Mouse (Mus musculus): ENCODE measurements at regions not wholly inside any gene's neighbourhood (a gene's known extent, or its start where the extent isn't known, plus 50 kb on each side); places are given as distances from the start of the nearest gene placed in this dataset.

DNA sequence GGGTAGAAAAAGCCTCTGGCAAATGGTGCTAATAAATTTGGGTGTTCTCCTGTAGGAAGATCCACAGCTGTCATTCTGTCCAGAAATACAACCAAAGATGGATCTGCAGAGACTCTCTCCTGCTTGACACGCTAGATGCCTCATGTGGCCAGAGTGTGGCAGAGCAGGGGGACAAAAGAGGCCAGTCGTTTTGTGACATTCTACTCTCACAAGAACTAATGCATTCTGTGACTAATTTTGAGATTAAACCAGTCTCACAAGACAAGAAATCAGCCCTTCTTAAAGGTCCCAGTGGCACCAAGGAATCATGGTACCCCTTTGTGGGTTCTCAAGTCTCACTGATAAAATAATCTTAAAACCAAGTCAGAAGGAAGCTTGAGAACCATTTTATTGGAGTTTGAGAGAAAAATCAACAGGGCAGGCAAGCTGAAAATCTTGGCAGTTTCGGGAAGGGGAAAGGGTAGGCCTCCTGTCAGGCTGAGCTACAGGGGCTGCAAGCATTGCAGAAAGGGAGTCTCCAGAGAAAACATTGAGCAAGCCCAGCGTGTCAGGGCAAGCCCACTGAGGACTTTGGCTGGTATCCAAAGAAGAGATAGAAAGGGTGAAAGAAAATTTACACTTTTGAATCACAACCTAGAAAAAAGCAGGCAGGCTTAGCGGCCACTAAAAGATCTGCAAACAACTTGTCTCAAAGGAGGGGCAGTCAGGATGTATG is 50.8 kb upstream of the C2cd4b start:
- Histone ChIP-seq H3ac (ENCODE audit: control insufficient read depth, insufficient read length) (no peak overlapping the region), H3K79me2 (ENCODE audit: control insufficient read depth, insufficient read depth) (no peaks in the 10 kb centered on the region), H3K36me3 (ENCODE audit: control insufficient read depth, insufficient read depth) (no peaks in the 10 kb centered on the region), H3K27me3 (ENCODE audit: control insufficient read depth, insufficient read depth, insufficient read length) (peaks cover 12% of the 10 kb centered on the region), H3K4me3 (no peak overlapping the region), H3K4me2 (ENCODE audit: low read depth) (no peak overlapping the region)
- TF ChIP-seq POLR2A (IDR thresholded peaks at IDR 0.05; ENCODE audit: insufficient read length, low read depth), result no peak
